Mouse (Mus musculus) lung, adult 18-20 months (tissue): ENCODE results near the gene Nfkb2.

Experiments
- DNase-seq, 2 experiments: peaks; one replicate each; pipeline ENCODE4 v3.0.0; 2022; ENCODE audit warnings: mixed read lengths in 2 of 2

Nfkb2 gene

DNA sequence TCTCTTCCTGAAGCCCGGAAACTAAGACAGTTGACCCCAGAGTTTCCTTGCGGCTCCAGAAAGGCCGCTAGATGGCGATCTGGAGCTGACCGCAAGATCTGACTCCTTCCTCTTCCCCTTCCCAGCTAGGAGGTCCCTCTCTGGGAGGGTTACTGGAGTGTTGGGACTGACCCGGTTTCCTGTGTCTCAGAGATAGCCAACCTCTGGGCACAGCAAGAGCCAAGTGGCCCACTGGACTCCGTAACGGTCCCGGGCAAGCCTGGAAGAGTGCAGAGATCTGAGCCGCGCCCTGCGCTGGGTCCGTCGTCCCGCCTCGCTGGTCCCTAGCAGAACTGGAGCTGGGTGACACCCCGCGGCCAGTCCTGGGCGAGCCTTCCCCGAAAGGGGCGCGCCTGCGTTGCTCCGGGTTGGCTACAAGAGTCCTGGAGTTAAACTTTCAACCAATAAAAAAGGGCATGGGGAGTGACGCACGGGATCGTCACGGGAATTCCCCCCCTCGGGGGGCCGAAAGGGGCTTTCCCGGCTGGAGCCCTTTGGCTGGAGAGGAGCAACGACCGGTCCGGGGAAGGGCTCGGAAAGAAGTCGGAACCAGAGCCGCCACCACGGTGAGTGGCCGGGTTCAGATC is at the start of gene Nfkb2:
Nfkb2 (plus strand) TSS at position 105 of the 626 bp plus-strand sequence.
- peak; percentile 97 to 98 for DNase-seq

DNA sequence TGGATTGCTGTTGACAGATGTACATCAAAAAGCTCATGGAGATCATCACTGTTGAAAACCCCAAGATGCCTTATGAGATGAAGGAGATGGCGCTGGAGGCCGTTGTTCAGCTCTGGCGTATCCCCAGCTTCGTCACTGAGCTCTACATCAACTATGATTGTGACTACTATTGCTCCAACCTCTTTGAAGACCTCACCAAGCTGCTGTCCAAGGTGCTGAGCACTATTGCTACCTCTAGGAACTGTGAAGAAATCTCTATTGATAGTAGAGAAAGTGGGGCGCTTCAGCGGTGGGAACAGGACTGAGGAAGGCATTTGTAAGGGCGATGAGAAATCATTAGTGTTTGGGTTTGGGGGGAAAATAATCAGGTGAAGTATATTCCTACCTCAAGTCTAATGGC is 39.4 kb upstream of the Nfkb2 start:
- no peak for DNase-seq

DNA sequence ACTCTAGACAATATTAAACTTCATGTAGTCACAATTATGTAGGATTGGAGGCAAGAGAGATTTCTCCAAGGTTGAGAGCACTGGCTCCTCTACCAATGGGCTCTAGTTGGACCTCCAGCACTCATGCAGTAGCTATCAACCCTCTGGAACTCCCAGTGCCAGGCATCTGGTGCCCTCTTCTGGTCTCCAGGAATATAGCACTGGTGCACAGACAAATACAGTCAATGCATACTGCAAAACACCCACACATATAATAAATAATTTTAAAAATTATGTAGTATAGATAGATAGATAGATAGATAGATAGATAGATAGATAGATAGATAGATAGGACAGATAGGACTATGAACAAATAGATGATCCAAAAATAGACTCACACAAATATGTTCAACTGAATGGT is 28.8 kb upstream of the Nfkb2 start:
- peak in 1 of 2 experiments; percentile 15 for DNase-seq

DNA sequence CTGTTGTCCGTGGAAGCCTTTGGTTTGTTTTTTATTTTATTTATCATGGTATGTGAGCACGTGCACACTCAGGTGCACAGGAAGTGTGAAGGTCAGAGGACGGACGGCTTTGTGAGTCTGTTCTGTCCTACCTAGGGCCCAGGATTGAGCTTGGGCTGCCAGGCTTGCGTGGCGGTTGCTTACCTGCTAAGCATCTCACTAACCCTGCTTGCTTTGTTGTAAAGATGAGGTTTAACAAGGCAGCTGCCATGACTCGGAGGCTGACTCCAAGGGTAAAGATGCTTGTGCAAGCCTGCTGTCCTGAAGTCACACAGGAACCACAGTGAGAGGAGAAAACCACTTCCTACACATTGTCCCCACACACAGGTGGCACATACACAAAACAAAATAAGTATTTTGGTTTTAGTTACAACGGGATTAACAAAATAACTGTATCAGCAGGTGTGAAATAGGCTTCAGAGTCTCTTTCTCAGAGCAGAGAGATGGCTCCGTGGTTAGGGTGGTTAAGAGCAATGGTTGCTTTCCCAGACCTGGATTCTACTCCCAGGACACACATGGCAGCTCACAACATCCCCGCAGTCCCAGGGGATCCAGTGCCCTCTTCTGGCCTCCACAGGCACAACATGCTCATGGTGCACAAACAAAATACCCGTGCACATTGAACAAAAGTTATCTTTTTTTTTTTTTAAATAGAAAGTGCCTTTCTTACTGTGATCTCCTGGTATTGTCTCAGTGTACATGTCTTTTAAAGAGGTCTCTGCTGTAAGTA is 21.9 kb upstream of the Nfkb2 start:
- DNase-seq: no peak

DNA sequence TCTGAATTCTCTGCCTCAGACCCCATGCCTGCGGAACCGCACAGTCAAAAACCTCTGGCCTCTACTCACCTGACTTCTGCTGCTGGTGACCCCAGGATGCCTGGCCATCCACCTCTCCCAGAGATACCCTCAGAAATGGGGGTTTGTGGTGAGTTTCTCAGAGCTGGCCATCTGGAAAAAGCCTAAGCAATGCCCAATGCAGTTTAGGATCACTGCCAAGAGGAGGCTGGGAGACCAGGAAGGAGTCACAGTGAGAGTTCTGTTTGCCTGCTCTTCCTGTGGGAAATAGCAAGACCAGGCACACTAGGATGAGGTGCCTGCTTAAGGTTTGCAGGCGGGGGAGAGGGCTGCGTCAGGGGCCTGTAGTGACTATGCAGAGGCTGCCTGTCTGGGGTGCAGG is 19.4 kb upstream of the Nfkb2 start:
- no peak for DNase-seq

DNA sequence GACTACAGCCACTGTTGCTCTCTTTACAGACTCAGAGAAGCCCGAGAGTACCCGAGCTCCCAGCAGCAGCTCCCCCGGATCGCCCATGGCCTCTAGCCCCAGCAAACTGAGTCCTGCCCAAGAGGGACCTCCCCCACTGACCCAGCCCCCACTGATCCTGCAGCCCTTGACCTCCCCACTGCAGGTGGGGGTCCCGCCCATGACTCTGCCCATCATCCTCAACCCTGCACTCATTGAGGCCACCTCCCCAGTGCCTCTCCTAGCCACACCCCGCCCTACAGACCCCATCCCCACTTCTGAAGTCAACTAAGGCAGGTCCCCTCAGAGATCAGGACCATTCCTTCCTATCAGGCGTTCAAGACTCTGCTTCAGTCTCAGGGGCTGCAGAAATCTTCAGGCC is 18.5 kb upstream of the Nfkb2 start:
- DNase-seq: no peak

DNA sequence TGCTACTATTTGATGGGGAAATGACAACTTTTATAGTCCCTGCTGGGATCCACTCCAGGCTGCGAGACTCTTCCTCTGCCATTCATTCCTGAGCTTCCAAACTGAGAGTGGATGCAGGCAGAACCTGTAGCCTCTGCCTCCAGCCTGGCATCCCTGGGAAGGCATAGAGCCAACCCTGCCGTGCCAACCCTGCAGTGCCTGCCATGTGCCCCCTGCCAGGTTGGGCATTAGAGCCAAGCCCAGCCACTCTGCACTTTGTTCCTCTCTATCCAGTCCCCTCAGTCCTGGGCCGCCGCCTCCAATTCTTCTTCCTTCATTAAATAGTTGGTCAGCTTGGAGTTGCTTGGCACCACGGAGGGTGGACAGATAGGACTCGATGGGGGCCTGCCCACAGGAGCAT is 18.1 kb upstream of the Nfkb2 start:
- no peak for DNase-seq

DNA sequence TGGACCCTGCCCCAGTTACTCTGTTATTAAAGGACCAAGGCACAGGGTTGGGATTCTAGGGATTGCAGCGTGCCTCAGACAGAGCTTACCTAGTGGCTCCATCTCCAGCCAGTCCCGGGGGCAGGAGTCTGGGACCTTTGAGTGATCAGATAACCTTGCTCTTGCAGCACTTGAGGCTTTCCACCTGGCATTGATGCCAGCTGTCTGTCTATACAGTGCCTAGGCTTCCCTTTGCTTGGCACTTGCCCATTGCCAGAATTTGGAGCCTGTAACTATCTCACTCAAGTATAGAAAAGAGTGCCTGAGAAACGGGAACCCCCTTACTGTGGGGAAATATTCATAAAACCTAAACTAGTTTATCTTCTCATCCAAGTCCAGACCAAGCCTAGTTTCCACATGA is 17.2 kb upstream of the Nfkb2 start:
- no peak for DNase-seq

DNA sequence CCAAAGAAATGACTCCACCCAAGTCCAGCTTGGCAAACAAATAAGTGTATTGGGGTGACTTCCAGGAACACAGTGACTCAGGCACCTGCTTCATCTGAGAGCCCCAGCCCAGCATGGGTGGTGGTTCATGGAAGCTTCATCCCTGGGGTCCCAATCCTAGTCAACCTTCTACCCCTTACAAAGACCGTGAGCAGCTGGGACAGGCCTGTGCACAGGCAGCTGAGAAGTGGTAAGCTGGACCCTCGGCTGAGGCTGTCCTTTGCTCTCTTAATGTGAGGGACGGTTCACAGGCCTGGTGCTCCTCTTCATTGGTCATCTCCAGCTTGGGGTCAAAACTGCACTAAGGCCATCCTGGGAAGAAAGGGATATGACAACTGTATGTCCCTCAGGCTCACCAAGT is 16.6 kb upstream of the Nfkb2 start:
- DNase-seq: no peak

DNA sequence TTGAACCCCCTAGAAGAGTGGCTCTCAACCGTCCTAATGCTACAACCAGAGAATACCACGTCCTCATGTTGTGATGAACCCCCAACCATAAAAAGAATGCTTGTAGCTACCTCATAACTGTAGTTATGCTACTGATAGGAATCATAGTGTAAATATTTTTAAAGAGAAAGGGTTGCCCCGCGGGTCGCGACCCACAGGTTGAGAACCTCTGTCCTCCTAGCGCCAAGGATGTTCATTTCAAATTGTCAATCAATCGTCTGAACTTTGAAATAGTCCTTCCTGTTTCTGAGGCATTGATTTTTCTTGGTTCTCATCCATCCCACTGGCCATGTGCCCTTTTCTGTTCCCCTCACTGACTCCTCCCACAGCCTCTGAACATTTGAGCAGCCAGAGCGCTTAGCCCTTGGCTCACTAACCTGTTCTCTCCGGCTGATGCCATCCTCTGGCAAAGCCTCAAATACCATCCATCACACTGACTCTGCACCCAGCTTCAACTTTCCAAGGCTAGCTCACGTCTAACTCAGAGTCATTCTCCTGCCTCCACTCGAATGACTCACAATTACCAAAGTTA is 13.5 kb upstream of the Nfkb2 start:
- DNase-seq: no peak

DNA sequence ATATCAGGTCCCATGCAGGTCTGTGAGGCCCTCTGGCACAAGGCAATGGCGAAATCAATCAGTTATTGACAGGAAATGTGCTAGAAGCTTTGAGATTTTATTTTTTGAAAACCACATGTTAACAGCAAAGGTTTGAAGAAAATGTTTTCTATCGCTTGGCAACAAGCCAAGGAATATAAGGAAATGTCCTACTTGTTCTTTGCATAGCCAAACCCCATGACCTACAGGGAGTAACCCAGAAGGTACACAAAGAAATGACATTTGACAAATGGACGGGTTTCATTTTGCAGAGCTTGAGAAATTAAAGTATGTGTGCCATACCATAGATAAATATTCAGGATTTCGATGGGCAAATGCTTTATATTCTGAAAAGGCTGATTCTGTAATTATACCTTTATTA is 7.2 kb upstream of the Nfkb2 start:
- no peak for DNase-seq

DNA sequence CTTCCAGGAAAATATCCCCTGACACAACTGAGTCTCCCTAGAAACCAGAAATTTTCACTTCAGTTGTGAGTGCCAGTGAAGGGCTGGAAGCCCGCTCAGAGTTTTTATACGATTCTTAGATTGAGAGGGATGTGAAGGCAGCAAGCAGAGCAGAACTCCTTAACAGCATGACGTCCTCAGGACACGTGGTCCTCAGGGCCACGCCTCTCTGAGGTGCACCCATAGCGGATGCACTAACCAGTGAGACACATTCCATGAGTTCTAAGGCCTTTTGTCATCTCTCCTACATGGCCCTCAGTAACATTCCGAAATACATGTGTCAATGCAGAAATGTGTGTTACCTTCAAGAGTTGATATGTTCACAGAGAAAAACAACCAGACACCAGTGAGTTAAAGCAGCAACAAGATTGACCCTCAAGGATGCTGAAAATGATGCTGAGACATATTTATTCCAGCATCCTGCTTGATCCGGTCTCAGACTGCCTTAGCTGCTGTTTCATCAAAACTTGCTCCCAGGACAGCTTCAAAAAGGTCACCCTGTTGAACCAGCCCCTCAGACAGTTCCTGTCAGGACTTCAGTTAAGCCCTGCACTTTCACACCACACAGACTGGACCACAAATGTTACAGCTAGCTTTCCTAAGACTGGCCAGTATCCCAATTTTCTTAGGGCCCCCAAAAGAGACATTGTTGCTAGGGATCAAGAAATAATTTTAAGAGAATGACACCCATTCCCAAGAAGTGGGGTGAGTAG is 3.6 kb upstream of the Nfkb2 start:
- DNase-seq: no peak

DNA sequence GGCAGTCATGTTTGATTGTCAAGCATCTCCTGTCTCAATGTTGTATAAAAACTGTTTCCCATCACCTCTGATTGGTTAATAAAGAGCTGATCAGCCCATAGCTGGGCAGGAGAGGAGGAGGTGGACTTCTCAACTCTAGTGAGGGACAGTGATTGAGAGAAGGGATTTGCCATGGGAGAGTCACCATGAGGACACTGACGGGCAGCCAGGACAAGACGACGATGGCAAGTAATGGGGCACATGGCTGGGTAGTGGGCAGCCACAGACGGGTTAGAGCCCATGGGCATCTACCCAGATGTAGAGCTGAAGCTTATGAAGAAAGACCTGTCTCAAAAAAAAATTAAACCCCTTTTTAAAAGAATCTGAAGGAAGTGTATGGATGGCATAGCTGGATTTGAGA is 1.6 kb upstream of the Nfkb2 start:
- no peak for DNase-seq

DNA sequence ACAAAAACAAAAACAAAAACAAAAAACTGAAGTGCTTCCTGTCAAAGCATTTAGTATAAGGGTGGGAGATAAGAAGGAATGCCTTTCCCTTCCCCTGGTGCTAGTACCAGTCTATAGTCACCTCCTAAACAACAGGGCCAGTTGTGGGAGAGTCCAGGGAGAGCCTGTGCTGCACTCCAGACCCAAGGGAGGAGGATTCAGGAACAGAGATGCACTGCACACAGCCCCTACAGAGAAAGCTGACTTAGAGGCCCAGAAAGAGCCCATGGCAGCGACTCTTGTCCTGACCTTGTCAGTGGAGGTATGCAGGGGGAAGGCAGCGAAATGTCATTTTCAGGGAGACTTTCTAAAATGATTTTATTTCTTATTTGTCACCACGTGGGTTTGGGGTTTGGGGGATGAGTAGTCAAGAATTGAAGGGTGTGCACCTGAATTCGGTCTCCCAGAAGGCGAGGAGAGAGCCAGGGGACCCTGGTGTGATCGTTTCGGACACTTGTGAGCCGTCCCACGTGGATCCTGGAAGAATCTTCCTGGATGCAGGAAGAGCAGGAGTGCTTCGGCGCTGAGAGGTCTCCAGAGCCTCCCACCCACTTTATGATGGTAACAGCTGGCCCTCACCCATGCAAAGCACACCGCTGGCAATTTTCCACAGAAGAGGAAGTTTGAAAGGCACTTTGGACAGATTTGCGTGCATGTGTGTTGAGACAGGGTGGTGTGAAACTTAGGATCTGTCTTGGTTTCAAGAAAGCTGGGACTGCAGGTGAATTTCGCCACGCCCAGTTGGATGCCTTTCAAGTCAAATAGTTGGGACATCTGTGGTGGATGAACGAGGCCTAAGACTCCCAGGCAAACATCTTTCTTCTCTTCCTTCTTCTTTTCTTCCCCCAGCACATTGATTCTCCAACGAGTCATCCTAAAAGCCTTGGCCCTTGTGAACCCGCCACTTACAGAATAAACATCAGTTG is 587 bp upstream of the Nfkb2 start:
- no peak for DNase-seq

DNA sequence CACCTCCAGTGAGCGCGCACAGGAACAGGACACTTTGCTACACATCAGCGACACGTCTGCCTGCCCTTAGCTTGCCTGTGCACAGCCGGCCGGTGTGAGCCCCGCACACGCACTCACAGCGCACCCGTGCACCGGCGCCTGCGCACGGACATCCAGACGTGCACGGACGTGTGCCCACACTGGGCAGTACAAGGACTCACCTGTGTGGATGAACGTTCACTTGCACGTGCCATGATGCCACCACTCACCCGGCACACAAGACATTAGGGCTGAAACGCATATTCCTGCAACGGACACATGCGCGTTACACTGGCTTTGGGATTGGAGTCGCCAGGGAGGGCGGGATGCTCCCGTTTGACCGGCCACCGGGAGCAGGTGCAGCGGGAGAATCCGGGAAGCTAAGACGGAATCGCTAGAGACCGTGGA is 801 bp downstream of the Nfkb2 start:
- no peak for DNase-seq

DNA sequence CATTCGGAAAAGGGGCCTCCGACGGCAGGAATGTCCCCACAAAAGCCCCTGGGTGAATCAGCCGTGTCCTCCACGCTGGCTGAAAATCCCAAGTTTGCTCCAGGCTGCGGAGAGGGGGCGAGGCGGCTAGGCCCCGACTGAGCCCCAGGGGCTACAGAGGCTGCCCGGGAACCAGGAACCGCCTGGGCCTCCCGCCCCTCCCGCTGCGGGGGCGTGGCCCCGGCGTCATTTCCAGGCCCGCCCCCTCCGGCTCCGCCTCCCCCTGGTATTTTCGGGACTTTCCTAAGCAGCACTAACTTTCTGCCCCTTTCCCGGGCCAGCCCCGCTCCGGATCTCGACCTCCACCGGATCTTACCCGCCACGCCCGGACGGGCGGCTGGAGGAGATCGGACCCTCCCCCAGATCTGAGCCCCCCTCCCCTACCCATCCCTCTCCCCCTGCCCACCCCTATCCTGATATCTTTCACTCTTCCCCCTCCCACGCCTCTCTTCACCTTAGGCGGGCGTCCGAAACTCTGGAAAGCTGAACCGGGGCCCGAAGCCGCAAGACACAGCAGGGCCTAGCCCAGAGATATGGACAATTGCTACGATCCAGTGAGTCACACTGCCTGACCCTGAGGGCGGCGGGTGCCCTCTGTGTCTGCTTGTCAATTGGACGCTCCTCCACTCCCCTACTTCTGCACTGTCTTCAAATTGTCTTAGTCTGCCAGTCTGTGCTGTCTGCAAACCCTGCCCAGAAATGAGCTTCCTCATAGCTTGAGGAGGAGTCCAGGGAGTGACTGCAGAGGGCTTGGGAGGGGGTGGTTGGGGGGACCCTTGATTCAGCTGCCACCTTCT is 1.5 kb downstream of the Nfkb2 start:
- peak; percentile 89 to 92 for DNase-seq

DNA sequence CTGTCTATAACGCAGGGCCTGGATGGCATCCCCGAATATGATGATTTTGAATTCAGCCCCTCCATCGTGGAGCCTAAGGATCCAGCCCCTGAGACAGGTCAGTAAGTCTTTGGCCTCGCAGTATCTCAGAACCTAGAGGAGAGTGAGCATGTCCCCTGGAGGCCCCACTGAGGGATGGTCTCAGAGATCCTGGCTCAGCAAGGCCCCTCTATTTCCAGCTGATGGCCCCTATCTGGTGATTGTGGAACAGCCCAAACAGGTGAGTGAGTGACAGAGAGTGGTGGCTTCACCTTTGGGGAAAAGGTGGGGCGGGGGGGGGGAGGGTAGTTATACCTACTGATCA is 2.1 kb downstream of the Nfkb2 start:
- no peak for DNase-seq

DNA sequence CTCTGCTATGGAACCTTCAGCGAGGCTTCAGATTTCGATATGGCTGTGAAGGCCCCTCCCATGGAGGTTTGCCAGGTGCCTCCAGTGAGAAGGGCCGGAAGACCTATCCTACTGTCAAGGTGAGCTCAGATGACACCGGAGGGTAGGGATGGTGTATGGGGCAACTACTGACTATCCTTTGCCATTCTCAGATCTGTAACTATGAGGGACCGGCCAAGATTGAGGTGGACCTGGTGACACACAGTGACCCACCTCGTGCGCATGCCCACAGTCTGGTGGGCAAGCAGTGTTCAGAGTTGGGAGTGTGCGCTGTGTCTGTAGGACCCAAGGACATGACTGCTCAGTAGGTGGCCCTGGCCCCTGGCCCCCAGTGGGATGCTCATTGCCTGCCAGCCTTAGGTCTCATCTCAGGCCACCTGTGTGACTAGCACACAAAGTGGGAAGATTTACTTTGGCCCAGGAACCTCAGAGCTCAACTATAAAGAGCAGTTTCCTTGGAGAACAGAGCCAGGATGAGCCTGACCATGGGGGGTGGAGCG is 2.7 kb downstream of the Nfkb2 start:
- no peak for DNase-seq

DNA sequence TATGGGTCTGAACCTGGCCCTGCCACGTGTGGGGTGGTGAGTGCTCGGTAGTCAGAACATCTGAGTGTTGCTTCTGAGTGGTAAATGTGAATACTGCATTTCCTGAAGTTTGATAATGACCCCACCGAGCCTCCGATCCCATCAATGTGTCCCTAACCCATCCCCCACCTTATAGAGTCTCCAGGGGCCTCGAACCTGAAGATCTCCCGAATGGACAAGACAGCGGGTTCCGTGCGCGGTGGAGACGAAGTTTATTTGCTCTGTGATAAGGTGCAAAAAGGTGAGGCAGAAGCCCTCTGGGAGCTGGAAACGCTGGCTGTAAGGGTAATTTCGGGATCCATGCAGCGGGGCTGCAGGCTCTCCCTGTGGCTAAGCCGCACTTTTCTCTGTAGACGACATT is 3.7 kb downstream of the Nfkb2 start:
- peak in 1 of 2 experiments; percentile 4 for DNase-seq

DNA sequence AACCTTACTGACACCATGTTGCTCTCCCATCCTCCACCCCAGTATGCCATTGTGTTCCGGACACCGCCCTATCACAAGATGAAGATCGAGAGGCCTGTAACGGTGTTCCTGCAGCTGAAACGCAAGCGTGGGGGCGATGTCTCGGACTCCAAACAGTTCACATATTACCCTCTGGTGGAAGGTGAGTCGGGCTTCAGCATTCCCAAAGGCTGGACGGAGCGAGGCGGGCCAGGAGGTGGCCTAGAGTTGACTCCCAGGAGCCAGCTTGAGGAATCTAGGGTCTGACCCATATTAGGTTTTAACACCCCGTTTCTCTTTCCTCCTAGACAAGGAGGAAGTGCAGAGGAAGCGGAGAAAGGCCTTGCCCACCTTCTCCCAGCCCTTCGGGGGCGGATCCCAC is 4.2 kb downstream of the Nfkb2 start:
- DNase-seq: peak in 1 of 2 experiments; percentile 3
